Mouse (Mus musculus): ENCODE results near the gene Cx3cr1. TPM values are rescaled to one million over a fixed set of nuclear protein-coding genes. Genes with fewer than 3 reads are reported as not detected.

The Cx3cr1 gene
- total RNA-seq, 2 experiments from 2014 or later = 2.4 to 3.8 TPM

GRCm38 (mm10) chr9:119973869-119974520, 95.7 kb downstream of the Cx3cr1 start:
- no peak for DNase-seq

- DNase-seq = no peak
Observed at GRCm38 (mm10) chr9:119973281-119973680, 96.4 kb downstream of the Cx3cr1 start.

GRCm38 (mm10) chr9:119972582-119972981, 97.1 kb downstream of the Cx3cr1 start:
- peak; percentile 49 for DNase-seq

- no peak for DNase-seq
Observed at GRCm38 (mm10) chr9:119972166-119972565, 97.5 kb downstream of the Cx3cr1 start.

- peak; percentile 61 for DNase-seq
Observed at GRCm38 (mm10) chr9:119970763-119971656, 98.7 kb downstream of the Cx3cr1 start.

GRCm38 (mm10) chr9:119970221-119970620, 99.5 kb downstream of the Cx3cr1 start:
- DNase-seq = peak; percentile 82

GRCm38 (mm10) chr9:119969811-119970210, 99.9 kb downstream of the Cx3cr1 start:
- no peak for DNase-seq

GRCm38 (mm10) chr9:119966221-119966910, 103.3 kb downstream of the Cx3cr1 start:
- DNase-seq = peak; percentile 50

- DNase-seq = no peak
Observed at GRCm38 (mm10) chr9:119965186-119965585, 104.5 kb downstream of the Cx3cr1 start.

- no peak for DNase-seq
Observed at GRCm38 (mm10) chr9:119964206-119964605, 105.5 kb downstream of the Cx3cr1 start.

- DNase-seq = peak; percentile 86
Observed at GRCm38 (mm10) chr9:119962987-119963667, 106.6 kb downstream of the Cx3cr1 start.

GRCm38 (mm10) chr9:119962216-119962615, 107.5 kb downstream of the Cx3cr1 start:
- peak; percentile 48 for DNase-seq

GRCm38 (mm10) chr9:119958835-119959234, 110.8 kb downstream of the Cx3cr1 start:
- DNase-seq = peak; percentile 30

- DNase-seq = no peak
Observed at GRCm38 (mm10) chr9:119951388-119951787, 118.3 kb downstream of the Cx3cr1 start.

- no peak for DNase-seq
Observed at GRCm38 (mm10) chr9:119950434-119950833, 119.2 kb downstream of the Cx3cr1 start.

- DNase-seq = no peak
Observed at GRCm38 (mm10) chr9:119948804-119949203, 120.9 kb downstream of the Cx3cr1 start.

- DNase-seq = peak; percentile 41
Observed at GRCm38 (mm10) chr9:119945173-119945900, 124.3 kb downstream of the Cx3cr1 start.

GRCm38 (mm10) chr9:119943326-119943725, 126.4 kb downstream of the Cx3cr1 start:
- no peak for DNase-seq

- DNase-seq = no peak
Observed at GRCm38 (mm10) chr9:119941861-119942260, 127.8 kb downstream of the Cx3cr1 start.

- no peak for DNase-seq
Observed at GRCm38 (mm10) chr9:119941407-119941806, 128.3 kb downstream of the Cx3cr1 start.

GRCm38 (mm10) chr9:119939646-119940045, 130.0 kb downstream of the Cx3cr1 start:
- DNase-seq = no peak
